32 mouse cellular contexts compared by ENCODE assay signal in the genomic region with DNA sequence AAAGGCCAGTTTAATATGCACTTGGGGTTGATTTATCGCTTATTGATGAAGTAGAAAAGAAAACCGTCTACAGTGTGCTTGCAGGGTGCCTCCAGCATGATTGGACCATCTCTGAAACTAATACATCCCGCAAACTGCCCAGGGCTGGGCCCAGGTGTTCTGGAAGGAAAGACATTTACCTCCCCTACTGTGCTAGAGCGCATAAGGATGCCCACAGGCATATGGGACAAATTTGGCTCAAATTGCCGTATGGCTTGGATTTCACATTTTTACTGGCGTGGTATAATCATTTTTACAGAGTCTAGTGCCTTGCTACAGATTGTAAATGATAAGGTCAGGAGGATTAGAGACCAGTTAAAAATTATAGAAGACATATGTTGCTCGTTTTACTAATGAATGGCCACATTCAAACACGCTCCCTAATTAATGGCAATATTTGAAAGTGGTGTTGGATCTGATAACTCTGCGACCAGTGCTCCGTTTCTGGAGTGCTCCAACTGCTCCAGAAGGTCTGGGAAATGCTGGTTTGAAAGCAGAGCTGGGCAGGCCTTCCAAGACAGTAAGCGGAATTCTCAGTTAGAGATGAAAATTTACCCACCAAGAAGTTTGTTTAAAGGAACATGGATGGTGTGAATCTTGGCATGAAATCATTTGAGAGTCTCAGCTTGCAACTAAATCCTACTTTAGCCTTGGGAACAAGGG.
DNase-seq lines count a peak whose midpoint lies in the region; ATAC-seq and TF ChIP-seq lines count a peak whose summit lies in the region.
"Had no signal": no experiment of that assay in that cellular context is flagged by ENCODE, and none has a peak within 500 bp of the region (broad histone marks: within the 10 kb centered on the region; RNA-seq: fewer than 3 reads in every experiment).

No protein-coding gene starts in this region.

- H3K9ac ChIP-seq in hindbrain, embryonic 11.5 days (ENCODE audit: low read depth, low read length), result no peak overlapping the region
- H3K9ac ChIP-seq in hindbrain, embryonic 13.5 days, result no peak overlapping the region
- no peak overlapping the region for H3K9ac ChIP-seq in limb, embryonic 14.5 days (ENCODE audit: low read depth, low read length, severe bottlenecking)
- H3K9ac ChIP-seq in midbrain, embryonic 11.5 days (ENCODE audit: low read length), result no peak overlapping the region
- H3K9ac ChIP-seq: embryonic facial prominence, embryonic 15.5 days; forebrain, embryonic 12.5 days; intestine, embryonic 15.5 days; liver, embryonic 14.5 days; neural tube, embryonic 12.5 days had no signal

- H3K27me3 ChIP-seq in hindbrain, embryonic 11.5 days (ENCODE audit: control insufficient read depth, insufficient read depth, low read length), result no peaks in the 10 kb centered on the region
- H3K27me3 ChIP-seq in hindbrain, embryonic 13.5 days, result no peaks in the 10 kb centered on the region
- H3K27me3 ChIP-seq in limb, embryonic 14.5 days (ENCODE audit: control insufficient read depth, insufficient read depth, low read length), result 0 out of 2 replicates have a peak, but pooled peaks cover 14% of the 10 kb centered on the region
- no peaks in the 10 kb centered on the region for H3K27me3 ChIP-seq in midbrain, embryonic 11.5 days (ENCODE audit: control insufficient read depth, insufficient read depth, low read length)
- H3K27me3 ChIP-seq: embryonic facial prominence, embryonic 15.5 days; forebrain, embryonic 12.5 days; intestine, embryonic 15.5 days had no signal

- H3K27ac ChIP-seq in hindbrain, embryonic 11.5 days (ENCODE audit: low read depth, low read length), result no peak overlapping the region; the same call in 1 of the 2 replicates
- H3K27ac ChIP-seq in hindbrain, embryonic 13.5 days, result no peak overlapping the region
- H3K27ac ChIP-seq in limb, embryonic 14.5 days (replicated peaks; ENCODE audit: low read depth, low read length), result no peak overlapping the region
- no peak overlapping the region for H3K27ac ChIP-seq in midbrain, embryonic 11.5 days (ENCODE audit: low read depth, low read length)
- H3K27ac ChIP-seq: embryonic facial prominence, embryonic 15.5 days; forebrain, embryonic 12.5 days; intestine, embryonic 15.5 days; kidney, postnatal 0 days; liver, embryonic 14.5 days; macrophage; neural tube, embryonic 12.5 days had no signal

- H3K4me1 ChIP-seq in hindbrain, embryonic 11.5 days (replicated peaks; ENCODE audit: control insufficient read depth, insufficient read depth, low read length), result no peaks in the 10 kb centered on the region; the same call in 1 of the 2 replicates
- H3K4me1 ChIP-seq in hindbrain, embryonic 13.5 days (replicated peaks), result peaks cover 15% of the 10 kb centered on the region
- H3K4me1 ChIP-seq in limb, embryonic 14.5 days (ENCODE audit: control insufficient read depth, insufficient read depth, low read length), result peaks cover 23% of the 10 kb centered on the region
- H3K4me1 ChIP-seq in midbrain, embryonic 11.5 days (ENCODE audit: control insufficient read depth, insufficient read depth, low read length), result no peaks in the 10 kb centered on the region
- H3K4me1 ChIP-seq: intestine, embryonic 15.5 days had no signal

- TF ChIP-seq CTCF in brain, embryonic 14.5 days (IDR thresholded peaks at IDR 0.05; ENCODE audit: borderline replicate concordance, extremely low read depth, insufficient read depth, insufficient read length), result no peak

- peak; percentile 14 for DNase-seq in hindbrain, embryonic 11.5 days (ENCODE audit: low spot score)
- peak; percentile 32 for DNase-seq in brain, embryonic 14.5 days (ENCODE audit: low read depth)
- DNase-seq in forelimb bud, embryonic 11.5 days (ENCODE audit: low read depth, low spot score), result peak; percentile 59
- peak; percentile 51 for DNase-seq in limb, embryonic 14.5 days (ENCODE audit: low spot score)
- DNase-seq in midbrain, embryonic 11.5 days (ENCODE audit: low spot score, missing footprints), result no peak
- DNase-seq: adrenal gland, postnatal 25 days; cerebellum, adult 18-20 months; gastrocnemius, postnatal 14 days; heart, adult 11 months; heart, postnatal 36 days; kidney, adult 2 months; kidney, postnatal 4 days; layer of hippocampus, postnatal 36 days; liver; lung, adult 2 months; lung, postnatal 10 days; midbrain, embryonic 14.5 days; right cerebral cortex, adult 18-20 months; spleen, adult 18-20 months; thymus, adult 2 months; thymus, postnatal 36 days had no signal

- 78% methylated on average over 11 of the region's 11 CpGs for WGBS in hindbrain, embryonic 11.5 days
- 66% methylated on average over 11 of the region's 11 CpGs for WGBS in hindbrain, embryonic 13.5 days
- WGBS in limb, embryonic 14.5 days, result 19% methylated on average over 11 of the region's 11 CpGs
- WGBS in midbrain, embryonic 11.5 days, result 85% methylated on average over 11 of the region's 11 CpGs

- H3K9me3 ChIP-seq in hindbrain, embryonic 11.5 days (ENCODE audit: control insufficient read depth, low read length), result no peaks in the 10 kb centered on the region
- no peaks in the 10 kb centered on the region for H3K9me3 ChIP-seq in hindbrain, embryonic 13.5 days
- no peaks in the 10 kb centered on the region for H3K9me3 ChIP-seq in limb, embryonic 14.5 days (ENCODE audit: control insufficient read depth, low read length)
- H3K9me3 ChIP-seq in midbrain, embryonic 11.5 days (ENCODE audit: control insufficient read depth, low read length), result no peaks in the 10 kb centered on the region
- H3K9me3 ChIP-seq: embryonic facial prominence, embryonic 15.5 days; forebrain, embryonic 12.5 days; intestine, embryonic 15.5 days; neural tube, embryonic 12.5 days had no signal

- no peak overlapping the region for H3K4me2 ChIP-seq in hindbrain, embryonic 11.5 days (replicated peaks; ENCODE audit: low read depth, low read length)
- no peak overlapping the region for H3K4me2 ChIP-seq in hindbrain, embryonic 13.5 days
- no peak overlapping the region for H3K4me2 ChIP-seq in limb, embryonic 14.5 days (replicated peaks; ENCODE audit: low read depth, low read length, severe bottlenecking)
- no peak overlapping the region for H3K4me2 ChIP-seq in midbrain, embryonic 11.5 days
- H3K4me2 ChIP-seq: embryonic facial prominence, embryonic 15.5 days; forebrain, embryonic 12.5 days; heart, embryonic 11.5 days; intestine, embryonic 15.5 days; neural tube, embryonic 12.5 days had no signal

- no peak overlapping the region for H3K4me3 ChIP-seq in hindbrain, embryonic 11.5 days (ENCODE audit: low read depth, low read length)
- no peak overlapping the region for H3K4me3 ChIP-seq in hindbrain, embryonic 13.5 days
- no peak overlapping the region for H3K4me3 ChIP-seq in limb, embryonic 14.5 days (replicated peaks; ENCODE audit: low read length)
- H3K4me3 ChIP-seq in midbrain, embryonic 11.5 days (ENCODE audit: low read depth, low read length), result no peak overlapping the region
- H3K4me3 ChIP-seq: embryonic facial prominence, embryonic 15.5 days; forebrain, embryonic 12.5 days; intestine, embryonic 15.5 days; neural tube, embryonic 12.5 days had no signal

- no peaks in the 10 kb centered on the region for H3K36me3 ChIP-seq in hindbrain, embryonic 11.5 days (ENCODE audit: control insufficient read depth, insufficient read depth, low read length)
- H3K36me3 ChIP-seq in hindbrain, embryonic 13.5 days, result no peaks in the 10 kb centered on the region
- H3K36me3 ChIP-seq in limb, embryonic 14.5 days (ENCODE audit: control insufficient read depth, insufficient read depth, low read length), result no peaks in the 10 kb centered on the region
- H3K36me3 ChIP-seq in midbrain, embryonic 11.5 days (ENCODE audit: control insufficient read depth, insufficient read depth, low read length), result no peaks in the 10 kb centered on the region
- H3K36me3 ChIP-seq: embryonic facial prominence, embryonic 15.5 days; forebrain, embryonic 12.5 days; intestine, embryonic 15.5 days; neural tube, embryonic 12.5 days had no signal

- ATAC-seq in hindbrain, embryonic 11.5 days (ENCODE audit: low FRiP score), result no peak
- ATAC-seq in hindbrain, embryonic 13.5 days (ENCODE audit: low FRiP score), result no peak
- ATAC-seq in limb, embryonic 14.5 days (ENCODE audit: low FRiP score, low read depth), result peak; percentile 53; the same call in 1 of the 2 replicates
- no peak for ATAC-seq in midbrain, embryonic 11.5 days (ENCODE audit: low FRiP score)
- ATAC-seq in granulocyte monocyte progenitor cell, adult 5-6 weeks (replicated peaks; ENCODE audit: poor library complexity, severe bottlenecking), result no peak
- ATAC-seq: hindbrain, embryonic 16.5 days; intestine, embryonic 15.5 days had no signal

- TF ChIP-seq POLR2A in brain, embryonic 14.5 days (IDR thresholded peaks at IDR 0.05; ENCODE audit: borderline replicate concordance, extremely low read depth, insufficient read depth, insufficient read length, poor library complexity, severe bottlenecking), result no peak
- TF ChIP-seq POLR2A in limb, embryonic 14.5 days (IDR thresholded peaks at IDR 0.05; ENCODE audit: borderline replicate concordance, extremely low read depth, insufficient read depth, insufficient read length), result no peak
